In the genomic region with DNA sequence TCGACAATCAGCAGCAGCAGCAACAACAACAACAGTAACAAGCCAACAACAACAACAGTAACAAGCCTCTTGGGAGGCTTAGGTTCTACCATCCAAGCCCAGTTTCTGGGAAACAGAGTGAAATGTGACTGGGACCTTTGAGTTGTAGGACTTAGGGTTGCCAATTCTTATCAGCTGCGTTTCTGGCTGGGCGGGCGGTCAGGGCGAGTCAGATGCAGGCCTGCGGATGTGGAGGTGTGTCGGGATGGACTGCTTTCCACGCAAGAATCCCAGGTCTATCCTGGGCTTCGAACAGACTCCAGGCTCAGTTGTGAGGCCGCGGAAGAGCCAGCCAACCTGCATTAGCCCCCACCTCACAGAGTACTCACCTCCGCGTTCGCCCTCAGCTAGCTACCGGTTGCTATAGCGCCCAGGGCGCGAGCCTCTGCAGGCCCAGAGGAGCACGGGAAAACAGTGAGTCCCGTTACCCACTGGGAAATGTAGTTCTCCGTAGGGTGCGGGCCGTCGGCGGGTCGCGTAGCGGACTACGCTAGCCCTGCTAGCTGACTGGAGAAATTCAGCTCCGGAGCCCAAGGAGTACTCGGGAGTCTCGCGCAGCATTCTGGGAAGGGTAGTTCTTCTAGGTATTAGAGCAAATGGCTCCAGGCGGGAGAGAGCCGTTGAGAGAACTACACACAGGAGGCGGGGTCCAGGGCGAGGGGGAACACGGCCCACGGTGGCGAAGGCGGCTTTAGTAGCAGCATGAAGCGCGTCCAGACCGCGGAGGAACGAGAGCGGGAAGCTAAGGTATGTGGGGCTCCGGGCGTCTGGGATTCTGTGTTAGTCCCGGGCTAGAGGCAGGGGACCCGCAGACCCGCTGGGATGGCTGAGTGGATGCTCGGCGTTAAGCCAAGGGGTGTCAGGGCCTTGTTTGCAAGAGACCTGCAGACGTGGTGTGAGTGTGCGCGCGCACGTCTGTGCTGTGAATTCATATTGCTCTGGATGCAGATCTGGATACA, we compare ENCODE assay signal across 8 mouse cellular contexts. TPM values are rescaled to one million over a fixed set of nuclear protein-coding genes. Genes with fewer than 3 reads are reported as not detected.
DNase-seq lines count a peak whose midpoint lies in the region; ATAC-seq and TF ChIP-seq lines count a peak whose summit lies in the region.

A gene (minus strand): TSS at position 428 of the 998 bp plus-strand sequence.
A gene (plus strand): TSS at position 691 of the 998 bp plus-strand sequence.

- no peak for TF ChIP-seq EP300 in ES-Bruce4 (IDR thresholded peaks at IDR 0.05; ENCODE audit: insufficient read depth, low read depth, low read length)
- no peak for TF ChIP-seq EP300 in liver, postnatal 0 days (IDR thresholded peaks at IDR 0.05; ENCODE audit: low read depth)

- no peak for TF ChIP-seq CTCF in ES-Bruce4 (IDR thresholded peaks at IDR 0.05; ENCODE audit: low read depth, low read length)
- TF ChIP-seq CTCF in liver, postnatal 0 days (IDR thresholded peaks at IDR 0.05; ENCODE audit: low read depth) = no peak

- peak within 1 kb of the TSS; percentile 66 for H3K9ac ChIP-seq in ES-Bruce4 (ENCODE audit: low read depth, poor library complexity, severe bottlenecking)
- peak within 1 kb of the TSS; percentile 81 for H3K9ac ChIP-seq in forebrain, embryonic 13.5 days
- peak within 1 kb of the TSS; percentile 88 for H3K9ac ChIP-seq in liver, postnatal 0 days (replicated peaks)
- H3K9ac ChIP-seq in neural tube, embryonic 14.5 days (replicated peaks; ENCODE audit: low read depth, low read length) = peak within 1 kb of the TSS; percentile 82

- peak within 1 kb of the TSS; percentile 95 for H3K4me3 ChIP-seq in ES-Bruce4 (ENCODE audit: low read depth, low read length)
- H3K4me3 ChIP-seq in forebrain, embryonic 13.5 days = peak within 1 kb of the TSS; percentile 59
- peak within 1 kb of the TSS; percentile 80 for H3K4me3 ChIP-seq in liver, postnatal 0 days (ENCODE audit: low read depth, low read length)
- peak within 1 kb of the TSS; percentile 64 for H3K4me3 ChIP-seq in neural tube, embryonic 14.5 days (ENCODE audit: low read depth, low read length)

- no peaks in the 10 kb centered on the region for H3K4me1 ChIP-seq in ES-Bruce4 (ENCODE audit: control insufficient read depth, insufficient read depth, low read length)
- peaks cover 26% of the 10 kb centered on the region for H3K4me1 ChIP-seq in forebrain, embryonic 13.5 days
- peaks cover 14% of the 10 kb centered on the region for H3K4me1 ChIP-seq in liver, postnatal 0 days (ENCODE audit: insufficient read depth)
- peaks cover 15% of the 10 kb centered on the region for H3K4me1 ChIP-seq in neural tube, embryonic 14.5 days (ENCODE audit: control insufficient read depth, insufficient read depth, low read length)

- no peak within 1 kb of the TSS for H3K27ac ChIP-seq in ES-Bruce4 (ENCODE audit: insufficient read depth, low read length)
- H3K27ac ChIP-seq in forebrain, embryonic 13.5 days = peak within 1 kb of the TSS; percentile 65
- H3K27ac ChIP-seq in liver, postnatal 0 days (ENCODE audit: low read depth) = peak within 1 kb of the TSS; percentile 71
- H3K27ac ChIP-seq in neural tube, embryonic 14.5 days (ENCODE audit: low read depth, low read length) = peak within 1 kb of the TSS; percentile 81

- peak; percentile 99 for ATAC-seq in cerebellum, adult (ENCODE audit: insufficient number of reproducible peaks, low FRiP score, low TSS enrichment)
- peak; percentile 99 for ATAC-seq in forebrain, embryonic 13.5 days
- peak; percentile 98 for ATAC-seq in liver, postnatal 0 days
- ATAC-seq in neural tube, embryonic 14.5 days (ENCODE audit: low read depth) = peak; percentile 100

- H3K4me2 ChIP-seq in forebrain, embryonic 13.5 days = peak within 1 kb of the TSS; percentile 90
- peak within 1 kb of the TSS; percentile 89 for H3K4me2 ChIP-seq in liver, postnatal 0 days (ENCODE audit: low read depth, low read length)
- H3K4me2 ChIP-seq in neural tube, embryonic 14.5 days (ENCODE audit: low read depth, low read length) = peak within 1 kb of the TSS; percentile 93

- H3K9me3 ChIP-seq in ES-Bruce4 (replicated peaks; ENCODE audit: control insufficient read depth, insufficient read depth, low read length, poor library complexity, severe bottlenecking) = no peaks in the 10 kb centered on the region
- H3K9me3 ChIP-seq in forebrain, embryonic 13.5 days (replicated peaks) = no peaks in the 10 kb centered on the region
- H3K9me3 ChIP-seq in liver, postnatal 0 days (ENCODE audit: low read length) = no peaks in the 10 kb centered on the region
- H3K9me3 ChIP-seq in neural tube, embryonic 14.5 days (ENCODE audit: control insufficient read depth, low read length) = no peaks in the 10 kb centered on the region

- no peaks in the 10 kb centered on the region for H3K36me3 ChIP-seq in ES-Bruce4 (ENCODE audit: control insufficient read depth, insufficient read depth, low read length, poor library complexity, severe bottlenecking)
- H3K36me3 ChIP-seq in forebrain, embryonic 13.5 days (ENCODE audit: poor library complexity, severe bottlenecking) = 0 out of 2 replicates have a peak, but pooled peaks cover 4% of the 10 kb centered on the region
- no peaks in the 10 kb centered on the region for H3K36me3 ChIP-seq in liver, postnatal 0 days (replicated peaks; ENCODE audit: insufficient read depth, low read length)
- H3K36me3 ChIP-seq in neural tube, embryonic 14.5 days (ENCODE audit: control insufficient read depth, insufficient read depth, low read length) = no peaks in the 10 kb centered on the region

- TF ChIP-seq POLR2A in ES-Bruce4 (IDR thresholded peaks at IDR 0.05; ENCODE audit: insufficient read depth, low read length) = no peak

- peak; percentile 97 to 99 for DNase-seq in heart, postnatal 10 days
- DNase-seq in large intestine, adult 2 months (ENCODE audit: low read depth, low spot score) = peak; percentile 98
- peak; percentile 94 for DNase-seq in liver, postnatal 0 days
- peak; percentile 95 for DNase-seq in testis, postnatal 10 days (ENCODE audit: low spot score)

- intact Hi-C loops in heart, postnatal 10 days (cut with DNase I) = loop anchor here (5.0 kb wide), 1 partner anchor 1054 kb away; no protein-coding TSS in a partner anchor

- no peaks in the 10 kb centered on the region for H3K27me3 ChIP-seq in ES-Bruce4 (ENCODE audit: control insufficient read depth, insufficient read depth, low read length, poor library complexity, severe bottlenecking)
- no peaks in the 10 kb centered on the region for H3K27me3 ChIP-seq in forebrain, embryonic 13.5 days
- H3K27me3 ChIP-seq in liver, postnatal 0 days (ENCODE audit: insufficient read depth, low read length) = no peaks in the 10 kb centered on the region
- H3K27me3 ChIP-seq in neural tube, embryonic 14.5 days (ENCODE audit: control insufficient read depth, insufficient read depth, low read length) = no peaks in the 10 kb centered on the region

- under 1% methylated on average over 59 of the region's 59 CpGs for WGBS in forebrain, embryonic 13.5 days
- under 1% methylated on average over 59 of the region's 59 CpGs for WGBS in large intestine, adult 2 months
- under 1% methylated on average over 59 of the region's 59 CpGs for WGBS in liver, postnatal 0 days (ENCODE audit: insufficient replicate concordance)
- under 1% methylated on average over 59 of the region's 59 CpGs for WGBS in neural tube, embryonic 14.5 days

RNA-seq across cellular contexts. Expression of the first gene that starts in this region (rescaled TPM):
- 6.1 and 9.9 TPM in 2 replicates for polyA plus RNA-seq in ES-Bruce4 (2011; ENCODE audit: insufficient read depth, insufficient read length, low read depth, missing spikeins)
- 11.4 and 15.7 TPM in 2 replicates for polyA plus RNA-seq in forebrain, embryonic 13.5 days (2015; fragmentation: Nextera tagmentation; extraction: Ambion mirVana)
- total RNA-seq in heart, postnatal 10 days (2021) = 1 to 10 TPM; 2.7 to 5.8 TPM
- 0.51 and 1.2 TPM in 2 replicates for polyA plus RNA-seq in large intestine, adult 2 months (2012; rRNA removed)
- polyA plus RNA-seq in liver, postnatal 0 days (2015; fragmentation: Nextera tagmentation; extraction: Ambion mirVana) = 1.0 and 1.2 TPM in 2 replicates
- 11.8 and 16.5 TPM in 2 replicates for polyA plus RNA-seq in neural tube, embryonic 14.5 days (2014; fragmentation: Nextera tagmentation; extraction: Ambion mirVana)

RNA-seq across cellular contexts. Expression of the second gene that starts in this region (rescaled TPM):
- 58.5 and 61.2 TPM in 2 replicates for polyA plus RNA-seq in ES-Bruce4 (2011; ENCODE audit: insufficient read depth, insufficient read length, low read depth, missing spikeins)
- polyA plus RNA-seq in forebrain, embryonic 13.5 days (2015; fragmentation: Nextera tagmentation; extraction: Ambion mirVana) = 90.1 and 104 TPM in 2 replicates
- 10 to 100 TPM; 79.7 to 83.3 TPM for total RNA-seq in heart, postnatal 10 days (2021)
- polyA plus RNA-seq in large intestine, adult 2 months (2012; rRNA removed) = 16.0 and 19.0 TPM in 2 replicates
- polyA plus RNA-seq in liver, postnatal 0 days (2015; fragmentation: Nextera tagmentation; extraction: Ambion mirVana) = 10.8 and 11.0 TPM in 2 replicates
- 144 and 167 TPM in 2 replicates for polyA plus RNA-seq in neural tube, embryonic 14.5 days (2014; fragmentation: Nextera tagmentation; extraction: Ambion mirVana)
